Mouse (Mus musculus) megakaryocyte, embryonic 14.5 days (primary cell): ENCODE data around the gene Usp17le. TPM values are rescaled to one million over a fixed set of nuclear protein-coding genes. Genes with fewer than 3 reads are reported as not detected.
"Not testable (repeated sequence)": the region's sequence is repeated elsewhere in the genome, so short reads cannot be mapped to it uniquely, and the experiment has no call there.

Experiments
- H3K27me3 ChIP-seq: replicated peaks from 2 replicates; pipeline ENCODE3; 2012; ENCODE audit warnings: inconsistent platforms
- H3K36me3 ChIP-seq: replicated peaks from 2 replicates; pipeline ENCODE3; 2012; ENCODE audit warnings: low read length, inconsistent platforms, mixed read lengths
- H3K4me1 ChIP-seq: 2 replicates; pipeline ENCODE4 v1.6.1; 2012; ENCODE audit warnings: inconsistent platforms
- H3K4me3 ChIP-seq: replicated peaks from 2 replicates; pipeline ENCODE3; 2012; ENCODE audit warnings: moderate library complexity, mild to moderate bottlenecking, inconsistent platforms
- H3K9me3 ChIP-seq: 2 replicates; pipeline ENCODE4 v1.6.1; 2012; ENCODE audit warnings: inconsistent platforms
- FLI1 ChIP-seq: IDR thresholded peaks from 2 replicates; pipeline ENCODE4 v1.6.1; 2012; ENCODE audit warnings: low read length, inconsistent platforms, mixed read lengths
- GATA1 ChIP-seq: IDR thresholded peaks from 3 replicates; pipeline ENCODE4 v1.6.1; 2012; ENCODE audit warnings: mixed read lengths, low read length, inconsistent platforms, borderline replicate concordance
- polyA plus RNA-seq: library from polyadenylated mRNA; stranded (reverse); fragments of >175 nt; gene quantifications from 2 replicates; pipeline ENCODE4 v1.2.3, GENCODE M21; 2012; ENCODE audit warnings: low replicate concordance; ENCODE audit not compliant: insufficient read depth

Gene Usp17le
- polyA plus RNA-seq: not detected in 2 replicates

- not testable (repeated sequence) for H3K4me3 ChIP-seq, H3K9me3 ChIP-seq, H3K36me3 ChIP-seq, H3K4me1 ChIP-seq, H3K27me3 ChIP-seq
Measured at GRCm38 (mm10) chr7:104777370-104777769, at the start of gene Usp17le. TSS of gene Usp17le (minus strand) at chr7:104777470.

GRCm38 (mm10) chr7:104810335-104810734 lies 33.1 kb upstream of the Usp17le start:
- not testable (repeated sequence) for H3K4me1 ChIP-seq, H3K4me3 ChIP-seq, H3K27me3 ChIP-seq, H3K36me3 ChIP-seq, H3K9me3 ChIP-seq

GRCm38 (mm10) chr7:104790796-104791195 lies 13.5 kb upstream of the Usp17le start:
- TF ChIP-seq GATA1 (no peak), FLI1 (no peak)
- Histone ChIP-seq H3K4me1 (no peaks in the 10 kb centered on the region), H3K27me3 (no peaks in the 10 kb centered on the region), H3K9me3 (no peaks in the 10 kb centered on the region), H3K36me3 (no peaks in the 10 kb centered on the region), H3K4me3 (no peak overlapping the region)

Other genes with a start within 250 kb of the Usp17le start
- gene Olfr651, start 227.3 kb downstream of the Usp17le start, polyA plus RNA-seq: not detected in 2 replicates
- gene Olfr652, start 216.6 kb downstream of the Usp17le start, polyA plus RNA-seq: not detected in 2 replicates
- not detected in 2 replicates for gene Olfr653, start 200.2 kb downstream of the Usp17le start, polyA plus RNA-seq
- gene Olfr654, start 190.4 kb downstream of the Usp17le start, polyA plus RNA-seq: not detected in 2 replicates
- gene Olfr655, start 175.7 kb downstream of the Usp17le start, polyA plus RNA-seq: not detected in 2 replicates
- not detected in 2 replicates for gene Olfr656, start 163.5 kb downstream of the Usp17le start, polyA plus RNA-seq
- not detected in 2 replicates for gene Olfr657, start 152.7 kb downstream of the Usp17le start, polyA plus RNA-seq
- not detected in 2 replicates for gene Olfr658, start 130.2 kb downstream of the Usp17le start, polyA plus RNA-seq
- not detected in 2 replicates for gene Olfr659, start 110.7 kb downstream of the Usp17le start, polyA plus RNA-seq
- gene Olfr661, start 91.0 kb downstream of the Usp17le start, polyA plus RNA-seq: not detected in 2 replicates
- not detected in 2 replicates for gene Usp17lb, start 65.1 kb upstream of the Usp17le start, polyA plus RNA-seq
- gene Usp17la, start 79.5 kb upstream of the Usp17le start, polyA plus RNA-seq: not detected in 2 replicates
- not detected in 2 replicates for gene Olfr665, start 100.6 kb upstream of the Usp17le start, polyA plus RNA-seq
- not detected in 2 replicates for gene Olfr666, start 118.5 kb upstream of the Usp17le start, polyA plus RNA-seq
- not detected in 2 replicates for gene Olfr667, start 144.0 kb upstream of the Usp17le start, polyA plus RNA-seq
- not detected in 2 replicates for gene Olfr668, start 150.6 kb upstream of the Usp17le start, polyA plus RNA-seq
- not detected in 2 replicates for gene Olfr669, start 156.8 kb upstream of the Usp17le start, polyA plus RNA-seq
- not detected in 2 replicates for gene Olfr670, start 185.2 kb upstream of the Usp17le start, polyA plus RNA-seq
- 2.6 TPM in 1 of 2 replicates, not detected in the other for gene Olfr671, start 201.7 kb upstream of the Usp17le start, polyA plus RNA-seq
- not detected in 2 replicates for gene Olfr672, start 224.6 kb upstream of the Usp17le start, polyA plus RNA-seq